In genomic region chr14:121189840-121190239, GRCm38 (mm10) we compare ENCODE assay signal across 8 mouse cellular contexts.
DNase-seq lines count a peak whose midpoint lies in the region; ATAC-seq and TF ChIP-seq lines count a peak whose summit lies in the region.
"Not testable (repeated sequence)": the region's sequence is repeated elsewhere in the genome, so short reads cannot be mapped to it uniquely, and the experiment has no call there.

No protein-coding gene starts in this region.

- DNase-seq in 3T3-L1 (ENCODE audit: low read depth, low spot score) = peak; percentile 40
- not testable (repeated sequence) for DNase-seq in kidney, adult 2 months
- DNase-seq in liver, postnatal 0 days = peak; percentile 44
- peak; percentile 7 for DNase-seq in thymus, adult 2 months

- not testable (repeated sequence) for TF ChIP-seq EP300 in ES-Bruce4 (IDR thresholded peaks at IDR 0.05; ENCODE audit: insufficient read depth, low read depth, low read length); liver, postnatal 0 days (IDR thresholded peaks at IDR 0.05; ENCODE audit: low read depth)

- 87% methylated on average over 10 of the region's 10 CpGs for WGBS in heart, embryonic 13.5 days
- 93% methylated on average over 10 of the region's 10 CpGs for WGBS in kidney, adult 2 months
- 78% methylated on average over 10 of the region's 10 CpGs for WGBS in liver, postnatal 0 days (ENCODE audit: insufficient replicate concordance)
- 96% methylated on average over 10 of the region's 10 CpGs for WGBS in thymus, adult 2 months

- H3K9me3 ChIP-seq in ES-Bruce4 (replicated peaks; ENCODE audit: control insufficient read depth, insufficient read depth, low read length, poor library complexity, severe bottlenecking); heart, embryonic 13.5 days; liver, postnatal 0 days (ENCODE audit: low read length): not testable (repeated sequence)

- not testable (repeated sequence) for H3ac ChIP-seq in myocyte (ENCODE audit: control insufficient read depth, insufficient read length)

- H3K9ac ChIP-seq in ES-Bruce4 (ENCODE audit: low read depth, poor library complexity, severe bottlenecking); heart, embryonic 13.5 days; liver, postnatal 0 days (replicated peaks): not testable (repeated sequence)

- ATAC-seq in heart, embryonic 13.5 days (ENCODE audit: extremely low read depth, insufficient number of reproducible peaks, low FRiP score, low TSS enrichment) = not testable (repeated sequence)
- ATAC-seq in liver, postnatal 0 days = peak; percentile 37

- H3K4me2 ChIP-seq in heart, embryonic 13.5 days; liver, postnatal 0 days (ENCODE audit: low read depth, low read length): not testable (repeated sequence)
- H3K4me2 ChIP-seq in myocyte (ENCODE audit: low read depth) = peak overlapping the region; percentile 44

- not testable (repeated sequence) for H3K4me3 ChIP-seq in ES-Bruce4 (ENCODE audit: low read depth, low read length); bone marrow macrophage, adult 2 months (ENCODE audit: insufficient read depth, low read length); heart, embryonic 13.5 days; kidney, adult 2 months (ENCODE audit: insufficient read depth, low read depth, low read length); liver, postnatal 0 days (ENCODE audit: low read depth, low read length); myocyte; thymus, adult 2 months (ENCODE audit: control insufficient read depth, insufficient read depth, low read length)

- not testable (repeated sequence) for H3K27ac ChIP-seq in ES-Bruce4 (ENCODE audit: insufficient read depth, low read length); bone marrow macrophage, adult 2 months (ENCODE audit: insufficient read depth, low read depth, low read length); kidney, adult 2 months (ENCODE audit: insufficient read depth, low read depth, low read length); thymus, adult 2 months (ENCODE audit: control insufficient read depth, insufficient read depth, low read length)
- H3K27ac ChIP-seq in heart, embryonic 13.5 days (replicated peaks) = peak overlapping the region; percentile 64
- peak overlapping the region; percentile 56; the same call in 1 of the 2 replicates for H3K27ac ChIP-seq in liver, postnatal 0 days (ENCODE audit: low read depth)

- H3K4me1 ChIP-seq in ES-Bruce4 (ENCODE audit: control insufficient read depth, insufficient read depth, low read length); bone marrow macrophage, adult 2 months (ENCODE audit: control insufficient read depth, insufficient read depth, low read length); kidney, adult 2 months (ENCODE audit: control insufficient read depth, insufficient read depth, low read length); liver, postnatal 0 days (ENCODE audit: insufficient read depth); thymus, adult 2 months (replicated peaks; ENCODE audit: control insufficient read depth, insufficient read depth, low read length): not testable (repeated sequence)
- H3K4me1 ChIP-seq in heart, embryonic 13.5 days = peaks cover 29% of the 10 kb centered on the region

- peak; percentile 43 for TF ChIP-seq CTCF in ES-Bruce4 (IDR thresholded peaks at IDR 0.05; ENCODE audit: low read depth, low read length)
- TF ChIP-seq CTCF in bone marrow macrophage, adult 2 months (IDR thresholded peaks at IDR 0.05; ENCODE audit: low read depth, low read length) = 0 out of 2 replicates have a peak, but pooled peaks have one; percentile 18
- peak; percentile 35 for TF ChIP-seq CTCF in kidney, adult 2 months (conservative IDR thresholded peaks at IDR 0.05; ENCODE audit: insufficient read depth, insufficient read length, low read depth, low read length)
- TF ChIP-seq CTCF in liver, postnatal 0 days (IDR thresholded peaks at IDR 0.05; ENCODE audit: low read depth) = peak; percentile 59
- not testable (repeated sequence) for TF ChIP-seq CTCF in thymus, adult 2 months (IDR thresholded peaks at IDR 0.05; ENCODE audit: borderline replicate concordance, control insufficient read depth, extremely low read depth, insufficient read depth, low read length, poor library complexity)

- H3K79me2 ChIP-seq in myocyte (ENCODE audit: control insufficient read depth, insufficient read depth) = not testable (repeated sequence)

- H3K27me3 ChIP-seq in ES-Bruce4 (ENCODE audit: control insufficient read depth, insufficient read depth, low read length, poor library complexity, severe bottlenecking); heart, embryonic 13.5 days (replicated peaks); kidney, adult 2 months (replicated peaks; ENCODE audit: control insufficient read depth, insufficient read depth, low read length); liver, postnatal 0 days (ENCODE audit: insufficient read depth, low read length); myocyte (ENCODE audit: control insufficient read depth, insufficient read depth, insufficient read length); thymus, adult 2 months (ENCODE audit: control insufficient read depth, insufficient read depth, low read length): not testable (repeated sequence)

- not testable (repeated sequence) for TF ChIP-seq POLR2A in ES-Bruce4 (IDR thresholded peaks at IDR 0.05; ENCODE audit: insufficient read depth, low read length); bone marrow macrophage, adult 2 months (IDR thresholded peaks at IDR 0.05; ENCODE audit: borderline replicate concordance, low read depth, low read length); kidney, adult 2 months (IDR thresholded peaks at IDR 0.05; ENCODE audit: low read depth, low read length); myocyte (IDR thresholded peaks at IDR 0.05; ENCODE audit: insufficient read length, low read depth); thymus, adult 2 months (IDR thresholded peaks at IDR 0.05; ENCODE audit: control insufficient read depth, extremely low read depth, insufficient read depth, low read length, poor library complexity)

- not testable (repeated sequence) for H3K36me3 ChIP-seq in ES-Bruce4 (ENCODE audit: control insufficient read depth, insufficient read depth, low read length, poor library complexity, severe bottlenecking); kidney, adult 2 months (ENCODE audit: control insufficient read depth, insufficient read depth, low read length); liver, postnatal 0 days (replicated peaks; ENCODE audit: insufficient read depth, low read length); myocyte (ENCODE audit: control insufficient read depth, insufficient read depth); thymus, adult 2 months (ENCODE audit: control insufficient read depth, insufficient read depth, low read length)
- 0 out of 2 replicates have a peak, but pooled peaks cover 10% of the 10 kb centered on the region for H3K36me3 ChIP-seq in heart, embryonic 13.5 days
